Mouse (Mus musculus) testis, adult 2 months (tissue): ENCODE measurements around the gene Pon2.

Source experiments
- CTCF ChIP-seq: fragments of 200-500 bp; IDR thresholded peaks from 2 replicates; pipeline ENCODE4 v1.5.1; 2012; ENCODE audit warnings: low read depth, mild to moderate bottlenecking, inconsistent platforms, low read length, moderate library complexity; ENCODE audit not compliant: control insufficient read depth, insufficient read depth, insufficient replicate concordance
- POLR2A ChIP-seq: fragments of 200-500 bp; IDR thresholded peaks from 2 replicates; pipeline ENCODE4 v1.6.1; 2012; ENCODE audit warnings: low read depth, mild to moderate bottlenecking, inconsistent platforms, low read length, moderate library complexity; ENCODE audit not compliant: control insufficient read depth

- TF ChIP-seq CTCF: no peak
- no peak for TF ChIP-seq POLR2A
Measured at GRCm38 (mm10) chr6:5310491-5310890, 12.2 kb upstream of the Pon2 start.
